Mouse (Mus musculus) left cerebral cortex, postnatal 25 days (tissue): Measurements from ENCODE around the gene Ccdc85b. TPM values are rescaled to one million over a fixed set of nuclear protein-coding genes. Genes with fewer than 3 reads are reported as not detected.
A peak's percentile ranks its signal among the peaks of the same experiment; 100 is the strongest.
"Not testable (repeated sequence)": the region's sequence is repeated elsewhere in the genome, so short reads cannot be mapped to it uniquely, and the experiment has no call there.

Experiments used
- DNase-seq, 2 experiments: peaks; one replicate each; pipeline ENCODE4 v3.0.0; 2022; ENCODE audit warnings: low spot score in 2 of 2, mixed read lengths in 1 of 2
- intact Hi-C: fragments of 180-260 bp; cut with DNase I; formaldehyde crosslinking; loops from one replicate; pipeline ENCODE4 v1.15.1; 2025
- total RNA-seq, 2 experiments: library from RNA; stranded (reverse); gene quantifications; 2 replicates each; pipeline ENCODE4 v1.2.3; 2021

Ccdc85b gene
- total RNA-seq: 10 to 100 TPM; 26.4 to 27.9 TPM

DNA sequence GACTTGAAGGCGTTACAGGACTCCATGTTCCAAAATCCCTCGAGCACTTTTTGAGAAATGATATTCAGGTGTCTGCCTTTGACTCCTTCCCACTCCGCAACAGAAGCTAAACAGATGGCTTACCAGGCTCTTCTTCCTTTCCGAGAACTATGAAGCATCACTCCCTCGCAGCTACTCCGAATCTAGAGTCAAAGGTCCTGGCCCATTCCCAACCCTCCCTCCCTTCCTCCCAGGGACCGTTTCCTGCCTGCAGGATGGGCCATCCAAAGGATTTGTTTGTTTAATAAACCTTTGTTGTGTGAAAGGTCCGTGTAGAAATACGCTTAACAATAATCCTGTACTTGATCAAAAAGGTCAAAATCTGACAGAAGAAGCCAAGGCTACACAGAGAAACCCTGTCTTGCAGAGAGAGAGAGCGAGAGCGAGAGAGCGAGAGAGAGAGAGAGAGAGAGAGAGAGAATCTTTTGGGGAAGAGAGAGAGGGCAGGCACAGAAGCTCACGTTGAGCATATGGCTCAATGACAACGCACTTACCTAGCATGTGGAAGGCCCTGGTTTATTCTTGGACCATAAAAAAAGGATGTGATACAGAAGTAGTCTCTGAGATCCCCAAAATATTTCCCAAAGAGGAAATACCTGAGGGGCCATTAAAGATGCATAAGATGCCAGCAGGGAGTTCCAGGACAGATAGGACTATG, at the start of gene Ccdc85b:
Gene Ccdc85b (minus strand): TSS at position 149 of the 697 bp plus-strand sequence.
- intact Hi-C loops: loop anchor here (1.0 kb wide), 2 partner anchors 33 kb away; partner anchors contain the start of gene AI837181
- no peak for DNase-seq

GRCm38 (mm10) chr19:5503687-5504086, 46.0 kb upstream of the Ccdc85b start, which contains the start of gene 1700020D05Rik:
Gene 1700020D05Rik (minus strand): TSS chr19:5503787.
- DNase-seq: no peak
- intact Hi-C loops: no loop called here

DNA sequence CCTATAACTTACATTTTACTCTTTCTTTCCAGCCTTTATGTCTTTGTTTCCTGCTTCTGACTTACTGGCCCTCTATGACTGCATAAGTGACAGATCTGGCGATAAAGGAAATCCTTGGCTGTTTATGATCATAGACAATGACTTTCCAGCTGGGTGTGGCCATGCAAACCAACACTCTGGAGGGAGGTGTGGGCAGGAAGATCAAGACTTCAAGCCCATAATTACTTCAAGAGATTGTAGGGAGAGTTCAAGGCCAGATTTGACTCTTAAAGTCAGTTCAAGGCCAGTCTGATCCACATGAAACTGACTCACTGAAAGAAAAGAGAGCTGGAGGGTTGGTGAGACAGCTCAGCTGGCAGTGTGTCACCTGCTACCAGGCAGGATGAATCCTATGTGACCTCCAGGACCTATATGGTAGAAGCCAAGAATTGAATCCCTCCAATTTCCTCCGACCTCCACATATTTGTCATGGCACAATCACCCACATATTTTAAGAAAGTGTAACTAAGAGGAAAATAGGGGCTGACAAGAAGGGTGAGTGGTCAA, 42.7 kb upstream of the Ccdc85b start:
- DNase-seq: no peak
- intact Hi-C loops: no loop called here

GRCm38 (mm10) chr19:5496052-5496370, 38.3 kb upstream of the Ccdc85b start:
- intact Hi-C loops: no loop called here
- DNase-seq: no peak

GRCm38 (mm10) chr19:5495353-5496051, 37.8 kb upstream of the Ccdc85b start:
- no peak for DNase-seq
- intact Hi-C loops: no loop called here

DNA sequence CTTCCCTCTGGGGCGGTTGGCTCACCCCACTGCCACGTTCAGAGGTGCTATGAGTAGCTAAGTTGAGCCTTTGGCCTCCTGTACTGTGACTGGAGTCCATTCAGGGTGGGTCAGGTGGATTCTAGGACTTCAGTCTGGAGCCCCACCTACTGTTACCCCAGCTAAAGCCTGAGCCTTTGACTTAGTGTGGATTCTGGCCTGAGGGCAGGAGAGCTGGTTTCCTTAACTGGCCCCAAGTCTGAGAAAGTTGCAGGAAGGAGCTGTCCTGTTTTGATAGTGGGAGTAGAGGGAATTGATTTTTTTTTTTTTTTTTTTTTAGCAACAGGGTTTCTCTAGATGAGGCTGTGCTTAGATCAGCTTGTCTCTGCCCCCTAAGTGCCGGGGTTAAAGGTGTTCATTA, 36.6 kb upstream of the Ccdc85b start:
- DNase-seq: no peak
- intact Hi-C loops: no loop called here

GRCm38 (mm10) chr19:5493301-5493721, 35.6 kb upstream of the Ccdc85b start:
- DNase-seq, intact Hi-C loops: not testable (repeated sequence)

DNA sequence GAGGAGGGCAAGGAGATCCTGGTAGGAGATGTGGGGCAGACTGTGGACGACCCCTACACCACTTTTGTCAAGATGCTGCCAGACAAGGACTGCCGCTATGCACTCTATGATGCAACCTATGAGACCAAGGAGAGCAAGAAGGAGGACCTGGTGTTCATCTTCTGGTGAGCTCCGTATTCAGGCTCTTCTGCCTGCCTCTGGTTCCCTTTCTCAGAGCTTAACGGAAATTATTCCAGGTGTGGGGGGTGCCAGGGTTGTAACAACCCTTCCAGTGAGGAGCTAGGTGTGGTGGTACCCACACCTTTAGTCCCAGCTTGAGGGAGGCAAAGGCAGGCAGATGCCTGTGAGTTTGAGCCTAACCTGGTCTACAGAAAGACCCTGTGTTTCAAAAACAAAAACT, 34.9 kb upstream of the Ccdc85b start:
- no peak for DNase-seq
- intact Hi-C loops: no loop called here

GRCm38 (mm10) chr19:5490898-5491708, 33.4 kb upstream of the Ccdc85b start:
- DNase-seq: peak; percentile 84 to 90
- intact Hi-C loops: loop anchor here (1.0 to 2.0 kb wide), 5 partner anchors 20 to 194 kb away; partner anchors contain the start of genes Ccdc85b, Fibp, Sart1 and Snx32

DNA sequence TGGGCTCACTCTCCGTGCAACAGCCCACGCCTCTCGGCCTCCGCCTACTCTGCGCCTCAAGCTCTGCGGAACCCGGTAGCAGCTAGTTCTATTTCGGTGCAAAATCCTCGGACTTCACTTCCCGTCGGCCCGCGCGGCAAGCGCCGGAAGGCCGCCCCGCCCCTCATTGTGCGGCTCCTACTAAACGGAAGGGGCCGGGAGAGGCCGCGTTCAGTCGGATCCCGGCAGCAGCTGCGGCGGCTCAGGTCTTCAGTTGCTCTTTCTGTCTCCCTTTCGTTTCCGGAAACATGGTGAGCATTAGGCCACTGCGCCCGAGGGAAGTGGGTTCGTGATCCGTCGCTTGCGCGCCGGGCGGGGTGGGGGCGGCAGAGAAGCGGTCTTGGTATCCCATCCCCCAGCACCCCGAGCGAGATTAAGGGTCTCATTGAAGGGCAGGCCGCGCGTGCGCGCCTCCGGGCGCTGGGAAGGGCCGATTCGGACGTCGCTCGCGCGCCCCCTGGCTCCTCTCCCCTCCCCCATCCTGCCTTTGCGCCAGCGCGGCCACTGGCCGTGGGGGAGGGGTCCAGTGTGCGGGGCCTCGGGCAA, 32.7 kb upstream of the Ccdc85b start, which contains the start of gene Cfl1:
Gene Cfl1 (plus strand): TSS at position 143 of the 585 bp plus-strand sequence.
- intact Hi-C loops: loop anchor here (1.0 to 2.0 kb wide), 4 partner anchors 20 to 194 kb away; partner anchors contain the start of genes Fibp, Sart1 and Snx32
- peak; percentile 96 to 98 for DNase-seq

DNA sequence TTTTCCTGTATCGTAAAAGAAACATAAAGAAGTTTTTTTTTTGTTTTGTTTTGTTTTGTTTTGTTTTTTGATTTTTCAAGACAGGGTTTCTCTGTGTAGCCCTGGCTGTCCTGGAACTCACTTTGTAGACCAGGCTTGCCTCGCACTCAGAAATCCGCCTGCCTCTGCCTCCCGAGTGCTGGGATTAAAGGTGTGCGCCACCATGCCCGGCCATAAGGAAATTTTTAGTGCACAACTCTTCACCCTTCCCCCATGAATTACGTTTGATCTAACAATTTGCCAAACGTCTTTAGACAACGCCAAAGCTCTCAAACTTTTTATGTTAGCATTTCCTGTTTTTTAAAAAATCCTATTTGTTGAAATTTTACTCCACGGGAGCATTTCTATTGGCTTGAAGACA, 32.0 kb upstream of the Ccdc85b start:
- DNase-seq: not testable (repeated sequence)
- intact Hi-C loops: loop anchor here (1.0 to 2.0 kb wide), 6 partner anchors 15 to 193 kb away; partner anchors contain the start of genes AI837181, Drap1, Fibp and Sart1

GRCm38 (mm10) chr19:5488878-5489571, 31.3 kb upstream of the Ccdc85b start:
- intact Hi-C loops: loop anchor here (2.0 kb wide), 2 partner anchors 14 to 64 kb away; partner anchors contain the start of genes AI837181 and Drap1
- peak; percentile 97 to 99 for DNase-seq

DNA sequence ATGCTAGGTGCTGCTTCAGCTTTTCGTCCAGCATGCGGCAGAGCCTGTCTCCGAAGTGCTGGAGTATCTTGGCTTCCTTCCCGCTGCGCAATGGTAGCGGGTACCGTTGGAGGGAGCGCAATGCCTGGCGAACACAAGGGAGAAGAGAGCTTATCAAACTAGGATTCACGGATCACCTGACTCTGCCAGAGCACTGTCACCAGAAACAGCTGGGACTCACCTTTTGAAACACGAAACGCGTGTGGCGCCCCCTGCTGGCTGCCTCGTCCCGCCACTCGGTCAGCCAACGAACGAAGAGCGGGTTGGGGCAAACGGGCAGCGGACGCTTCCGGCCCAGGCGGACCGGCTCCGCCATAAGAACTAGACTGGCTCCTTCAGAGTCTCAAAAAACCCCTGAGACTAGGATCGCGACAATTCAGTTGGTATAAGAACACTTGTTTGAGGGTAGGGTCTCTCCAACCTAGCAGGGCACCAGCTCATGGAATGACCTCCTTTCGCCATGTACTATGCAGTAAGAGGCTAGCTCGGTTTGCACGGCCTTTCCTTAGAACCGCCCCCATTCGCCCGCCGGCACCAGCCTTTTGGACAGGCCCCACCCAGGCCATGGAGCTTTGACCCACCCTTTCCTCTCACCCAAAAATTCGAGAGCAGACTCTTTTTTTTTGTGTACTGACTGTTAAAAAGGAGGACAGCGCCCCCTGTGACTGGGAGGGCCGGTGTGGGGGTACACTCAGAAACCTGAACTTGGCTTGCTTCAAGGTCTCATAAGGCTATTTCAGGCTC, 30.3 kb upstream of the Ccdc85b start, which contains the start of gene Mus81:
Gene Mus81 (minus strand): TSS at position 635 of the 783 bp plus-strand sequence.
- intact Hi-C loops: loop anchor here (2.0 kb wide), 2 partner anchors 13 to 63 kb away; partner anchors contain the start of genes AI837181 and Drap1

GRCm38 (mm10) chr19:5486771-5487170, 29.1 kb upstream of the Ccdc85b start:
- no peak for DNase-seq

More for the DNA sequence above, 30.3 kb upstream of the Ccdc85b start, which contains the start of gene Mus81:
- peak; percentile 90 to 98 for DNase-seq

GRCm38 (mm10) chr19:5486286-5486685, 28.6 kb upstream of the Ccdc85b start:
- intact Hi-C loops: no loop called here

More at GRCm38 (mm10) chr19:5486771-5487170, 29.1 kb upstream of the Ccdc85b start:
- intact Hi-C loops: no loop called here

DNA sequence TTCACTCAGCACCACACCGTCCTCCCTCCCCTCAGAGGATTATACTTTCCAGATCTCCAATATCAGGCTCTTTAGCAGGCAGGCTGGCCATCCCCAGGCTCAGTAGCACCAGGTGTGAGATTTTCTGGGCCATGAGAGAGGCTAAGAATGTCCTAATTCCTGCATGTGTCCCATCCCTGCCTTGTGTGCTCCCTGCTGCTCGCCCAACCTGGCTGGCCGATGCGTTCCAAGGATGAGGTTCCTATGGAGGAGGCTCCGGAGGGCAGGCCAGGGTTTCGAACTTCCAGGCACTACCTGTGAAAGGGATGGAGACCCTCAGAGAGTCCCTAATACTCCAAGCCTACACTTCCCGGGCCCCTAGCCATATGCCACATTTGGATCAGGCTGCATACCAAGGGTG, 28.1 kb upstream of the Ccdc85b start:
- intact Hi-C loops: no loop called here
- no peak for DNase-seq

More at GRCm38 (mm10) chr19:5486286-5486685, 28.6 kb upstream of the Ccdc85b start:
- no peak for DNase-seq

GRCm38 (mm10) chr19:5485371-5485770, 27.7 kb upstream of the Ccdc85b start:
- intact Hi-C loops: no loop called here
- DNase-seq: no peak
